Mouse (Mus musculus) liver, postnatal 0 days (tissue): ENCODE measurements around the gene Cd19. TPM values are rescaled to one million over a fixed set of nuclear protein-coding genes. Genes with fewer than 3 reads are reported as not detected.
"Not testable (repeated sequence)": the region's sequence is repeated elsewhere in the genome, so short reads cannot be mapped to it uniquely, and the experiment has no call there.

Experiments used
- ATAC-seq: fragments of 200-750 bp; cut with Nextera tagmentation; 2 replicates; pipeline ENCODE4 v1.8.0; 2017; ENCODE audit warnings: mild to moderate bottlenecking, moderate library complexity
- DNase-seq: peaks from one replicate; pipeline ENCODE4 v3.0.0-alpha.2; 2016
- H3K27ac ChIP-seq: fragments of 300-500 bp; sonication (generic); 2 replicates; pipeline ENCODE4 v1.5.1; 2014; ENCODE audit warnings: antibody characterized with exemption, moderate library complexity, mild to moderate bottlenecking, low read depth
- H3K27me3 ChIP-seq: fragments of 300-500 bp; sonication (generic); 2 replicates; pipeline ENCODE4 v1.6.1; 2014; ENCODE audit warnings: low read length, control low read depth, mixed read lengths; ENCODE audit not compliant: insufficient read depth
- H3K36me3 ChIP-seq: fragments of 300-500 bp; sonication (generic); replicated peaks from 2 replicates; pipeline ENCODE4 v1.6.1; 2014; ENCODE audit warnings: mild to moderate bottlenecking, control low read depth, low read length, moderate library complexity, mixed read lengths; ENCODE audit not compliant: insufficient read depth
- H3K4me1 ChIP-seq: fragments of 300-500 bp; sonication (generic); 2 replicates; pipeline ENCODE4 v1.6.1; 2014; ENCODE audit warnings: antibody characterized with exemption, mild to moderate bottlenecking, control low read depth; ENCODE audit not compliant: insufficient read depth
- H3K4me2 ChIP-seq: fragments of 300-500 bp; sonication (generic); 2 replicates; pipeline ENCODE4 v1.6.1; 2014; ENCODE audit warnings: low read depth, mild to moderate bottlenecking, low read length, moderate library complexity, mixed read lengths
- H3K4me3 ChIP-seq: fragments of 300-500 bp; sonication (generic); 2 replicates; pipeline ENCODE4 v1.5.1; 2014; ENCODE audit warnings: low read depth, low read length
- H3K9ac ChIP-seq: fragments of 300-500 bp; sonication (generic); replicated peaks from 2 replicates; pipeline ENCODE4 v1.6.1; 2014; ENCODE audit warnings: mild to moderate bottlenecking, moderate library complexity
- H3K9me3 ChIP-seq: fragments of 300-500 bp; sonication (generic); 2 replicates; pipeline ENCODE4 v1.6.1; 2016; ENCODE audit warnings: mild to moderate bottlenecking, control low read depth, low read length, mixed read lengths
- CTCF ChIP-seq: sonication (generic); IDR thresholded peaks from 2 replicates; pipeline ENCODE4 v1.5.1; 2016; ENCODE audit warnings: antibody characterized with exemption, low read depth
- EP300 ChIP-seq: IDR thresholded peaks from 2 replicates; pipeline ENCODE4 v1.6.1; 2016; ENCODE audit warnings: antibody characterized with exemption, low read depth, mild to moderate bottlenecking
- WGBS: fragments of 180-500 bp; shearing (Covaris S2); extraction: QIAGEN DNeasy Blood & Tissue Kit; methylation state at CpG from one replicate; pipeline ENCODE4 v1.1.7; 2014; ENCODE audit not compliant: insufficient replicate concordance; 5-methylcytosine and 5-hydroxymethylcytosine counted together
- polyA plus RNA-seq: library from polyadenylated mRNA; unstranded; fragments of >200 nt; fragmentation: Nextera tagmentation; extraction: Ambion mirVana; gene quantifications from 2 replicates; pipeline ENCODE4 v1.2.1, GENCODE M21; 2015

Cd19 gene
- polyA plus RNA-seq, 1 experiment from 2014 or later, result 9.1 TPM

- H3K27ac ChIP-seq, result peak overlapping the region; percentile 76
- H3K4me2 ChIP-seq, result no peak overlapping the region
- H3K9me3 ChIP-seq, result no peaks in the 10 kb centered on the region
- H3K27me3 ChIP-seq, result no peaks in the 10 kb centered on the region
- no peak for DNase-seq
- WGBS, result 74% methylated on average over 4 of the region's 4 CpGs
- TF ChIP-seq EP300 (no peak), CTCF (no peak)
- no peak for ATAC-seq
- H3K4me1 ChIP-seq, result no peaks in the 10 kb centered on the region
- H3K36me3 ChIP-seq, result no peaks in the 10 kb centered on the region
- H3K9ac ChIP-seq, result no peak overlapping the region
- H3K4me3 ChIP-seq, result no peak overlapping the region
Observed at GRCm38 (mm10) chr7:126417606-126418005, 2.9 kb upstream of the Cd19 start.

GRCm38 (mm10) chr7:126417045-126417444 lies 2.4 kb upstream of the Cd19 start:
- Histone ChIP-seq H3K9me3 (no peaks in the 10 kb centered on the region), H3K4me2 (peak overlapping the region; percentile 30; the same call in 1 of the 2 replicates), H3K27ac (peak overlapping the region; percentile 76), H3K27me3 (no peaks in the 10 kb centered on the region), H3K4me3 (no peak overlapping the region), H3K36me3 (no peaks in the 10 kb centered on the region), H3K4me1 (no peaks in the 10 kb centered on the region), H3K9ac (no peak overlapping the region)
- 41% methylated on average over 8 of the region's 8 CpGs for WGBS
- peak; percentile 37; the same call in 1 of the 2 replicates for ATAC-seq
- no peak for DNase-seq
- TF ChIP-seq CTCF (no peak), EP300 (no peak)

- Histone ChIP-seq H3K4me2 (no peak overlapping the region), H3K4me1 (no peaks in the 10 kb centered on the region), H3K9me3 (no peaks in the 10 kb centered on the region), H3K36me3 (no peaks in the 10 kb centered on the region), H3K27me3 (no peaks in the 10 kb centered on the region), H3K27ac (peak overlapping the region; percentile 76), H3K9ac (no peak overlapping the region), H3K4me3 (no peak overlapping the region)
- peak; percentile 23 for DNase-seq
- ATAC-seq, result peak; percentile 68
- WGBS, result 30% methylated on average over 2 of the region's 2 CpGs
- TF ChIP-seq EP300 (no peak), CTCF (no peak)
Observed at GRCm38 (mm10) chr7:126416615-126417014, 1.9 kb upstream of the Cd19 start.

- 83% methylated on average over 4 of the region's 4 CpGs for WGBS
- no peak for DNase-seq
- no peak for ATAC-seq
- no peaks in the 10 kb centered on the region for H3K36me3 ChIP-seq
- H3K9ac ChIP-seq, result no peak overlapping the region
- no peaks in the 10 kb centered on the region for H3K27me3 ChIP-seq
- H3K4me2 ChIP-seq, result no peak overlapping the region
- H3K27ac ChIP-seq, result no peak overlapping the region
- H3K9me3 ChIP-seq, result no peaks in the 10 kb centered on the region
- no peaks in the 10 kb centered on the region for H3K4me1 ChIP-seq
- H3K4me3 ChIP-seq, result no peak overlapping the region
- TF ChIP-seq CTCF (no peak), EP300 (no peak)
Observed at GRCm38 (mm10) chr7:126411061-126411460, 3.6 kb downstream of the Cd19 start.

GRCm38 (mm10) chr7:126408686-126409085 lies 6.0 kb downstream of the Cd19 start:
- 81% methylated on average over 2 of the region's 2 CpGs for WGBS

GRCm38 (mm10) chr7:126402518-126402917 lies 12.2 kb downstream of the Cd19 start:
- H3K27ac ChIP-seq, H3K9me3 ChIP-seq, H3K4me2 ChIP-seq, ATAC-seq, H3K9ac ChIP-seq, H3K27me3 ChIP-seq, DNase-seq, H3K4me3 ChIP-seq, H3K36me3 ChIP-seq, H3K4me1 ChIP-seq: not testable (repeated sequence)
- 70% methylated on average over 7 of the region's 8 CpGs for WGBS

More at GRCm38 (mm10) chr7:126408686-126409085, 6.0 kb downstream of the Cd19 start:
- H3K4me2 ChIP-seq, result no peak overlapping the region
- H3K27ac ChIP-seq, result no peak overlapping the region
- H3K4me1 ChIP-seq, result no peaks in the 10 kb centered on the region
- ATAC-seq (no peak), DNase-seq (no peak)
- no peaks in the 10 kb centered on the region for H3K36me3 ChIP-seq
- H3K9me3 ChIP-seq, result no peaks in the 10 kb centered on the region
- no peak overlapping the region for H3K9ac ChIP-seq
- no peaks in the 10 kb centered on the region for H3K27me3 ChIP-seq
- TF ChIP-seq CTCF, result no peak
- TF ChIP-seq EP300, result no peak
- H3K4me3 ChIP-seq, result no peak overlapping the region

GRCm38 (mm10) chr7:126399548-126399947 lies 15.1 kb downstream of the Cd19 start:
- ATAC-seq, result no peak
- DNase-seq, result peak; percentile 90
- Histone ChIP-seq H3K27me3 (no peaks in the 10 kb centered on the region), H3K36me3 (no peaks in the 10 kb centered on the region), H3K4me2 (no peak overlapping the region), H3K9me3 (no peaks in the 10 kb centered on the region), H3K27ac (no peak overlapping the region), H3K4me1 (no peaks in the 10 kb centered on the region), H3K9ac (no peak overlapping the region), H3K4me3 (no peak overlapping the region)
- TF ChIP-seq CTCF, result peak; percentile 96
- no peak for TF ChIP-seq EP300
- WGBS, result 4% methylated on average over 5 of the region's 5 CpGs
